Mouse (Mus musculus) frontal cortex, postnatal 14 days (tissue): Measurements from ENCODE around the gene Syt6.

Source experiments
- DNase-seq, 2 experiments: peaks; one replicate each; pipeline ENCODE4 v3.0.0; 2022; ENCODE audit warnings: low spot score in 2 of 2

The Syt6 gene

GRCm38 (mm10) chr3:103647164-103647867 lies 72.3 kb downstream of the Syt6 start:
- no peak for DNase-seq

GRCm38 (mm10) chr3:103648486-103648885 lies 73.5 kb downstream of the Syt6 start:
- DNase-seq, result no peak

- DNase-seq, result no peak
Observed at GRCm38 (mm10) chr3:103649716-103650115, 74.7 kb downstream of the Syt6 start.

GRCm38 (mm10) chr3:103650406-103650805 lies 75.4 kb downstream of the Syt6 start:
- no peak for DNase-seq

GRCm38 (mm10) chr3:103660012-103660411 lies 85.0 kb downstream of the Syt6 start:
- DNase-seq, result no peak

- DNase-seq, result no peak
Observed at GRCm38 (mm10) chr3:103661714-103662113, 86.7 kb downstream of the Syt6 start.

GRCm38 (mm10) chr3:103663385-103663784 lies 88.4 kb downstream of the Syt6 start:
- no peak for DNase-seq

GRCm38 (mm10) chr3:103672113-103672512 lies 97.1 kb downstream of the Syt6 start:
- DNase-seq, result no peak

GRCm38 (mm10) chr3:103672716-103673115 lies 97.7 kb downstream of the Syt6 start:
- no peak for DNase-seq

- DNase-seq, result no peak
Observed at GRCm38 (mm10) chr3:103678811-103679210, 103.8 kb downstream of the Syt6 start.

GRCm38 (mm10) chr3:103682473-103682872 lies 107.4 kb downstream of the Syt6 start:
- DNase-seq, result no peak

GRCm38 (mm10) chr3:103683234-103683965 lies 108.4 kb downstream of the Syt6 start:
- DNase-seq, result peak in 1 of 2 experiments; percentile 19

GRCm38 (mm10) chr3:103683966-103684319 lies 108.9 kb downstream of the Syt6 start:
- no peak for DNase-seq

GRCm38 (mm10) chr3:103689043-103689442 lies 114.0 kb downstream of the Syt6 start:
- DNase-seq, result no peak

GRCm38 (mm10) chr3:103690506-103690905 lies 115.5 kb downstream of the Syt6 start:
- no peak for DNase-seq
